Mouse (Mus musculus): Measurements from ENCODE around the gene Hist1h3a. TPM values are rescaled to one million over a fixed set of nuclear protein-coding genes. Genes with fewer than 3 reads are reported as not detected.

Hist1h3a gene
- polyA plus RNA-seq, 2 experiments, result 5.8 to 36.1 TPM

GRCm38 (mm10) chr13:23730479-23730878 lies 31.7 kb downstream of the Hist1h3a start:
- Histone ChIP-seq H3K4me3 (ENCODE audit: insufficient read depth in 1 of 2, low read depth in 2 of 2, low read length in 2 of 2) (no peak overlapping the region), H3K9ac (replicated peaks) (no peak overlapping the region), H3K9me3 (ENCODE audit: control insufficient read depth, low read length) (no peaks in the 10 kb centered on the region), H3K4me2 (ENCODE audit: low read depth) (no peak overlapping the region), H3K27ac (no peak overlapping the region), H3K4me1 (replicated peaks; ENCODE audit: control insufficient read depth in 2 of 2, insufficient read depth in 2 of 2, low read length in 1 of 2) (peaks cover 11 to 18% of the 10 kb centered on the region in 2 experiments), H3K36me3 (replicated peaks; ENCODE audit: control insufficient read depth, insufficient read depth, low read depth) (no peaks in the 10 kb centered on the region), H3K27me3 (ENCODE audit: control insufficient read depth, insufficient read depth, low read length) (no peaks in the 10 kb centered on the region)
- ATAC-seq (ENCODE audit: insufficient read depth) (peak; percentile 52), DNase-seq (ENCODE audit: low read depth in 3 of 3, low spot score in 3 of 3) (no peak)
- 45% methylated on average over 8 of the region's 8 CpGs for WGBS (ENCODE audit: insufficient replicate concordance)
- TF ChIP-seq CTCF (IDR thresholded peaks at IDR 0.05; ENCODE audit: low read depth), result no peak
- no peak for TF ChIP-seq EP300 (IDR thresholded peaks at IDR 0.05; ENCODE audit: low read depth)

GRCm38 (mm10) chr13:23729706-23730105 lies 32.5 kb downstream of the Hist1h3a start:
- H3K9ac ChIP-seq (replicated peaks), result 0 out of 2 replicates have a peak overlapping the region, but pooled peaks have one; percentile 33
- no peak overlapping the region for H3K4me2 ChIP-seq (ENCODE audit: low read depth)
- H3K4me3 ChIP-seq (ENCODE audit: insufficient read depth in 1 of 2, low read depth in 2 of 2, low read length in 2 of 2), result no peak overlapping the region
- no peak overlapping the region for H3K27ac ChIP-seq
- H3K4me1 ChIP-seq (replicated peaks; ENCODE audit: control insufficient read depth in 2 of 2, insufficient read depth in 2 of 2, low read length in 1 of 2), result peaks cover 13 to 22% of the 10 kb centered on the region in 2 experiments
- WGBS (ENCODE audit: insufficient replicate concordance), result 80% methylated on average over 5 of the region's 5 CpGs
- H3K36me3 ChIP-seq (replicated peaks; ENCODE audit: control insufficient read depth, insufficient read depth, low read depth), result no peaks in the 10 kb centered on the region
- H3K9me3 ChIP-seq (ENCODE audit: control insufficient read depth, low read length), result no peaks in the 10 kb centered on the region
- DNase-seq (ENCODE audit: low read depth in 3 of 3, low spot score in 3 of 3), result no peak
- TF ChIP-seq EP300 (IDR thresholded peaks at IDR 0.05; ENCODE audit: low read depth) (no peak), CTCF (IDR thresholded peaks at IDR 0.05; ENCODE audit: low read depth) (no peak)
- no peak for ATAC-seq (ENCODE audit: insufficient read depth)
- no peaks in the 10 kb centered on the region for H3K27me3 ChIP-seq (ENCODE audit: control insufficient read depth, insufficient read depth, low read length)

GRCm38 (mm10) chr13:23729192-23729525 lies 33.0 kb downstream of the Hist1h3a start:
- whole genome bisulfite sequencing (ENCODE audit: insufficient replicate concordance), result 47% methylated on average over 9 of the region's 9 CpGs
- TF ChIP-seq EP300 (IDR thresholded peaks at IDR 0.05; ENCODE audit: low read depth) (no peak), CTCF (IDR thresholded peaks at IDR 0.05; ENCODE audit: low read depth) (no peak)
- Histone ChIP-seq H3K4me2 (ENCODE audit: low read depth) (no peak overlapping the region), H3K27me3 (ENCODE audit: control insufficient read depth, insufficient read depth, low read length) (no peaks in the 10 kb centered on the region), H3K9me3 (ENCODE audit: control insufficient read depth, low read length) (no peaks in the 10 kb centered on the region), H3K9ac (replicated peaks) (0 out of 2 replicates have a peak overlapping the region, but pooled peaks have one; percentile 33), H3K4me3 (ENCODE audit: insufficient read depth in 1 of 2, low read depth in 2 of 2, low read length in 2 of 2) (no peak overlapping the region), H3K4me1 (replicated peaks; ENCODE audit: control insufficient read depth in 2 of 2, insufficient read depth in 2 of 2, low read length in 1 of 2) (peaks cover 15 to 27% of the 10 kb centered on the region in 2 experiments), H3K27ac (no peak overlapping the region), H3K36me3 (replicated peaks; ENCODE audit: control insufficient read depth, insufficient read depth, low read depth) (no peaks in the 10 kb centered on the region)
- no peak for ATAC-seq (ENCODE audit: insufficient read depth)
- no peak for DNase-seq (ENCODE audit: low read depth in 3 of 3, low spot score in 3 of 3)

- Histone ChIP-seq H3K9ac (replicated peaks) (no peak overlapping the region; the same call in 1 of the 2 replicates), H3K36me3 (replicated peaks; ENCODE audit: control insufficient read depth, insufficient read depth, low read depth) (no peaks in the 10 kb centered on the region), H3K9me3 (ENCODE audit: control insufficient read depth, low read length) (no peaks in the 10 kb centered on the region), H3K4me2 (ENCODE audit: low read depth) (peak overlapping the region; percentile 11; the same call in 1 of the 2 replicates), H3K27ac (no peak overlapping the region), H3K4me1 (replicated peaks; ENCODE audit: control insufficient read depth in 2 of 2, insufficient read depth in 2 of 2, low read length in 1 of 2) (peaks cover 17 to 32% of the 10 kb centered on the region in 2 experiments), H3K27me3 (ENCODE audit: control insufficient read depth, insufficient read depth, low read length) (no peaks in the 10 kb centered on the region), H3K4me3 (ENCODE audit: insufficient read depth in 1 of 2, low read depth in 2 of 2, low read length in 2 of 2) (no peak overlapping the region)
- WGBS (ENCODE audit: insufficient replicate concordance), result 41% methylated on average over 18 of the region's 18 CpGs
- TF ChIP-seq CTCF (IDR thresholded peaks at IDR 0.05; ENCODE audit: low read depth) (no peak), EP300 (IDR thresholded peaks at IDR 0.05; ENCODE audit: low read depth) (no peak)
- ATAC-seq (ENCODE audit: insufficient read depth) (no peak), DNase-seq (ENCODE audit: low read depth in 3 of 3, low spot score in 3 of 3) (no peak)
These were observed 33.6 kb downstream of the Hist1h3a start for GRCm38 (mm10) chr13:23728472-23729191.

- WGBS (ENCODE audit: insufficient replicate concordance), result 33% methylated on average over 1 of the region's 1 CpGs
- Histone ChIP-seq H3K9me3 (ENCODE audit: control insufficient read depth, low read length) (no peaks in the 10 kb centered on the region), H3K27me3 (ENCODE audit: control insufficient read depth, insufficient read depth, low read length) (no peaks in the 10 kb centered on the region), H3K4me2 (ENCODE audit: low read depth) (no peak overlapping the region), H3K4me3 (ENCODE audit: insufficient read depth in 1 of 2, low read depth in 2 of 2, low read length in 2 of 2) (no peak overlapping the region), H3K4me1 (replicated peaks; ENCODE audit: control insufficient read depth in 2 of 2, insufficient read depth in 2 of 2, low read length in 1 of 2) (peaks cover 15 to 33% of the 10 kb centered on the region in 2 experiments), H3K36me3 (replicated peaks; ENCODE audit: control insufficient read depth, insufficient read depth, low read depth) (no peaks in the 10 kb centered on the region), H3K27ac (no peak overlapping the region), H3K9ac (replicated peaks) (no peak overlapping the region)
- DNase-seq (ENCODE audit: low read depth in 3 of 3, low spot score in 3 of 3) (no peak), ATAC-seq (ENCODE audit: insufficient read depth) (no peak)
- TF ChIP-seq EP300 (IDR thresholded peaks at IDR 0.05; ENCODE audit: low read depth) (no peak), CTCF (IDR thresholded peaks at IDR 0.05; ENCODE audit: low read depth) (no peak)
These were observed 37.0 kb downstream of the Hist1h3a start for GRCm38 (mm10) chr13:23725213-23725612.
